ENCODE assay signal across 8 mouse cellular contexts in genomic region chr1:133045011-133045860, GRCm38 (mm10). TPM values are rescaled to one million over a fixed set of nuclear protein-coding genes. Genes with fewer than 3 reads are reported as not detected.
DNase-seq lines count a peak whose midpoint lies in the region; ATAC-seq and TF ChIP-seq lines count a peak whose summit lies in the region.

Gene Pik3c2b, plus strand, starts transcription at chr1:133045667.

- no peaks in the 10 kb centered on the region for H3K9me3 ChIP-seq in midbrain, postnatal 0 days (ENCODE audit: low read length)

- no peak for TF ChIP-seq CTCF in midbrain, postnatal 0 days (IDR thresholded peaks at IDR 0.05)

- 5% methylated on average over 15 of the region's 15 CpGs for WGBS in large intestine, adult 2 months
- WGBS in midbrain, postnatal 0 days: 2% methylated on average over 15 of the region's 15 CpGs

- peak within 1 kb of the TSS; percentile 72 for H3K4me2 ChIP-seq in midbrain, postnatal 0 days (ENCODE audit: low read depth, low read length, poor library complexity, severe bottlenecking)

- intact Hi-C loops in gastrocnemius, postnatal 14 days (cut with DNase I; ENCODE audit: low total_unique reads): loop anchor here (5.0 kb wide), 1 partner anchor 37 kb away; no protein-coding TSS in a partner anchor

- H3K27ac ChIP-seq in midbrain, postnatal 0 days (ENCODE audit: low read depth, low read length): peak within 1 kb of the TSS; percentile 97

- H3K36me3 ChIP-seq in midbrain, postnatal 0 days (ENCODE audit: insufficient read depth, low read length): no peaks in the 10 kb centered on the region

- ATAC-seq in midbrain, postnatal 0 days (ENCODE audit: low FRiP score): no peak; the same call in 1 of the 2 replicates

- no peaks in the 10 kb centered on the region for H3K27me3 ChIP-seq in midbrain, postnatal 0 days (ENCODE audit: insufficient read depth, low read length)

- peak within 1 kb of the TSS; percentile 99 for H3K9ac ChIP-seq in midbrain, postnatal 0 days (replicated peaks; ENCODE audit: low read length, poor library complexity, severe bottlenecking)

- no peak for DNase-seq in layer of hippocampus, adult 8-10 months (ENCODE audit: low spot score in 2 of 2)
- DNase-seq in layer of hippocampus, adult 9-11 months: no peak
- peak; percentile 46 for DNase-seq in MEL-GATA-1-ER (ENCODE audit: extremely low read depth, low read depth)
- no peak for DNase-seq in gastrocnemius, postnatal 14 days
- DNase-seq in large intestine, adult 2 months (ENCODE audit: low read depth, low spot score): no peak
- no peak for DNase-seq in midbrain, postnatal 0 days (ENCODE audit: low spot score)
- no peak for DNase-seq in urinary bladder, adult 18-20 months (ENCODE audit: low spot score in 2 of 2)
- no peak for DNase-seq in cerebellum, postnatal 10 days

- H3K4me3 ChIP-seq in midbrain, postnatal 0 days (ENCODE audit: low read depth, low read length): peak within 1 kb of the TSS; percentile 68

- peaks cover 14% of the 10 kb centered on the region; the same call in 1 of the 2 replicates for H3K4me1 ChIP-seq in midbrain, postnatal 0 days (ENCODE audit: insufficient read depth, low read length)

RNA-seq across cellular contexts. Expression of gene Pik3c2b, which starts in this region (rescaled TPM):
- 10 to 100 TPM; 15.9 to 17.6 (median 16.4) TPM for total RNA-seq in layer of hippocampus, adult 8-10 months (2022)
- 10 to 100 TPM; 12.2 to 21.6 TPM for total RNA-seq in gastrocnemius, postnatal 14 days (2021)
- polyA plus RNA-seq in large intestine, adult 2 months (2012; rRNA removed): 20.3 and 35.8 TPM in 2 replicates
- total RNA-seq in midbrain, postnatal 0 days (2014; rRNA removed): 21.3 and 28.5 TPM in 2 replicates
- polyA plus RNA-seq in midbrain, postnatal 0 days (2015; fragmentation: Nextera tagmentation; extraction: Ambion mirVana): 8.4 and 9.2 TPM in 2 replicates
